Mouse (Mus musculus): Measurements from ENCODE around the gene Mybpc2.

Mybpc2 gene

GRCm38 (mm10) chr7:44525126-44525832 is 823 bp upstream of the Mybpc2 start:
- no peak for DNase-seq (ENCODE audit: low spot score)

GRCm38 (mm10) chr7:44523056-44523455 is 1.4 kb downstream of the Mybpc2 start:
- DNase-seq (ENCODE audit: low spot score), result no peak

DNA sequence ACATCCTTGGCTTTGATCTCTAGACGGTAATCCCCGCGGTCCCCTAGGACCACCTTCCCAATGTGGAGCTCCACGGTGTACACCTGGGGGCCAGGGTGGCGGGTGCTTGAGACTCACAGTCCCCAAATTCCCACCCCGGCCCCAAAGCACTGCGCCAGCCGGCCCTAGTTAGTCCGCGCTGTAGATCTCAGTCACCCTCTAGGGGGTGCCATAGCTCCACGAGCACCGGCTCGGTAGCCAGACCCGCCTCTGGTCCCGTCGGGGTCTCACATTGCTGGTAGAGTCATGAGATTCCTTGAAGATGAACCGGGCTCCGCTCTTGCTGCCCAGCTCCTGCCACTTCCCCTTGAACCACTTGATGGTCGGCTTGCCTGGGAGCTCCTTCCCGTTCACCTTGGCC is 2.7 kb downstream of the Mybpc2 start:
- DNase-seq (ENCODE audit: low spot score), result peak; percentile 53

GRCm38 (mm10) chr7:44520990-44521389 is 3.5 kb downstream of the Mybpc2 start:
- DNase-seq (ENCODE audit: low spot score), result no peak

DNA sequence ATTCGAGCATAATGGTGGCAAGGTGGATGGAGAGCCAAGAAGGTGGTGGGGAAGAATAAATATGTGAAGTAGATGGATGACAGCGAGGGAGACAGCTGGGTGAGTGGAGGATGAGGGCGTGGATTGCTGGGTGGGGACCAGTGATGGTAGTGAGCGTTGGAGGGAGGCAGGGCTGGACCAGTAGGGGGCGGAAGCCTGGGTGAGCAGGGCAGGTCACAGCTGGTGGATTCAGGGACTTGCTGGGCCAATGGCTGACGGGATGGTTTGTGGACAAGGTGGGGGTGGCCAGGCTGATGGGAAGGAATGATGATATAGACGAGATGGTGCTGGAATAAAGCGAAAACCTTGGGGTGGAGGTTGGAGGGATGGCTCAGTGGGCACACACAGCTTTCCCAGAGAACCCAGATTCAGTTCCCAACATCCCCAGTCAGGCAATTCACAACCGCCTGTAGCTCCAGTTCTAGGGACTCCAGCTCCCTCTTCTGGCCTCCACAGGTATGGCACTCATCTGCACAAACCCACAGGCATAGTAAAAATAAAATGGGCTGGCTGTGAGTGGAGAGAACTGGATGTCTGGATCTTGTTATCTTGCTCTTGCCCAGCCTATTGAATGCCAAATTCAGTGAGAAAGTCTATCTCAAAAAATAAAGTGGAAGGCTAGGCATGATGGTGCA is 5.1 kb downstream of the Mybpc2 start:
- no peak for DNase-seq (ENCODE audit: low spot score)

DNA sequence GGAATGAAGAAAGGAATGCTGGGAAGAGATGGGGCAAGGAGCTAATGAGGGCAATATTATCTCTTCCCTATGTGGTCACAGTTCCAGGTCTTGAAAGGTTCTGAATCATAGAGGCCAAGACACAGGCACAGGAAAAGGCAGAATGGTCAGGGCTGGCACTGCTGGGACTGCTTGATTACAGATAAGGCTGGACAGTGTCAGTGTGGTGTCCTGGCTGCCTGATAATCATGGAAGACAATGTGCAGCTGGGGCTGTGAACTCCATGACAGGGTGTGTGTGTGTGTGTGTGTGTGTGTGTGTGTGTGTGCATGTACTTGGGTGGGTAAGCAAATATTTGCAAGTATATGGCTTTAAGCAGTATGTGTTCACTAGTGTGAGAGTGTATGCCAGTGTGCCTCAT is 17.0 kb downstream of the Mybpc2 start:
- no peak for DNase-seq (ENCODE audit: low spot score)

GRCm38 (mm10) chr7:44501563-44502115 is 22.8 kb downstream of the Mybpc2 start:
- peak; percentile 71 for DNase-seq (ENCODE audit: low spot score)

- no peak for DNase-seq (ENCODE audit: low spot score)
Measured at GRCm38 (mm10) chr7:44500046-44500445, 24.4 kb downstream of the Mybpc2 start.

DNA sequence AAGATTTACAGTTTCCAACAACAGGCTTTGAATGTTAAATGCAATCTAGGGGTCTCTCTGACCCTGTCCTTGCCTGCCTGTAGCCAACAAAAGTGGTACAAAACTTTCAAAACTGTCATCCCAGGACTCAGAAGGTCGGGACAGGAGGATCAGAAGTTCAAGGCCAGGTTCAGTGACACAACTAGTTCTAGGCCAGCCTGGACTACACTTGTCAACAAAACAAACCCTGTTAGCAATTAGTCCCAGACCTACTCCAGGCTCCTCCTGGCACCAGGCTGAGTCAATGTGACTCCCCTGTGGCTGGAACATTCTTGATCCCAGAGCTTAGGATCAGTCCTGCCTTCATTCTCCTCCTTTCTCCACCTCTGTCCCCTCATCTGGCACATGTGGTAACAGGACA is 25.5 kb downstream of the Mybpc2 start:
- no peak for DNase-seq (ENCODE audit: low spot score)

DNA sequence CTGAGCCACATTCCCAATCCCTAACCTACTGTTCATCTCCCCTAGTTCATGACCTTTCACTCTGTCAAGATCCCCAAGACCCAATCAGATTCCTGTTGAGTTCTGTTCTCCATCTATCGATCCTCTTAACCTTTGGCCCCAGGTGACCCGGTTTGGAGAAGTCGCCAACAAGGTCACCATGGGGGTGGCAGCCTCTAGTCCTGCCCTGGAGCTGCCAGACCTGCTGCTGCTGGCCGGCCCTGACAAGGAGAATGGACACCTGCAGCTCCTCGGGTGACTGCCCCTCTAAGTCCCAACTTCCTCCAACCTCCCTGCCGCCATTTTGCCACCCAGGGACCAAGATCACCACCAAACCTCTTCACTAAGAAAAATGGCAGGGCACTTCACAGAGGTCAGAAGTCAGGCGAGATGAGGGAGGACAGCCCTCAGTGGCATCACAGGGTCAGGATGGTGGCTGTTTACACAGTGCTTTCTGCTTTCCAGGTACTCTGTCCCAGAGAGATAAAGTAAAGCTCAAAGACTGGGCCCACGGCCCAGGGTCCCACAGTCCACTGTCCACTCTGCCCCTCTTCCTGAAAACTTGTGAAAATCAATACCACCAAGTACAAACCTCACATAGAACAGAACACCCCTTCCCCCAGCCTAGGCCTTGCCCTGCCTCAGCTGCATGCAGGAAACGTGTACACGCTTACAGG is 26.9 kb downstream of the Mybpc2 start:
- no peak for DNase-seq (ENCODE audit: low spot score)

GRCm38 (mm10) chr7:44496771-44497109 is 27.7 kb downstream of the Mybpc2 start:
- no peak for DNase-seq (ENCODE audit: low spot score)

GRCm38 (mm10) chr7:44495992-44496770 is 28.3 kb downstream of the Mybpc2 start, which contains the start of the genes Emc10 and Fam71e1:
TSS of gene Emc10 (minus strand) at chr7:44496529.
TSS of gene Fam71e1 (plus strand) at chr7:44496581.
- DNase-seq (ENCODE audit: low spot score), result peak; percentile 99

GRCm38 (mm10) chr7:44495086-44495485 is 29.4 kb downstream of the Mybpc2 start:
- DNase-seq (ENCODE audit: low spot score), result no peak

GRCm38 (mm10) chr7:44494681-44495080 is 29.8 kb downstream of the Mybpc2 start:
- DNase-seq (ENCODE audit: low spot score), result no peak

DNA sequence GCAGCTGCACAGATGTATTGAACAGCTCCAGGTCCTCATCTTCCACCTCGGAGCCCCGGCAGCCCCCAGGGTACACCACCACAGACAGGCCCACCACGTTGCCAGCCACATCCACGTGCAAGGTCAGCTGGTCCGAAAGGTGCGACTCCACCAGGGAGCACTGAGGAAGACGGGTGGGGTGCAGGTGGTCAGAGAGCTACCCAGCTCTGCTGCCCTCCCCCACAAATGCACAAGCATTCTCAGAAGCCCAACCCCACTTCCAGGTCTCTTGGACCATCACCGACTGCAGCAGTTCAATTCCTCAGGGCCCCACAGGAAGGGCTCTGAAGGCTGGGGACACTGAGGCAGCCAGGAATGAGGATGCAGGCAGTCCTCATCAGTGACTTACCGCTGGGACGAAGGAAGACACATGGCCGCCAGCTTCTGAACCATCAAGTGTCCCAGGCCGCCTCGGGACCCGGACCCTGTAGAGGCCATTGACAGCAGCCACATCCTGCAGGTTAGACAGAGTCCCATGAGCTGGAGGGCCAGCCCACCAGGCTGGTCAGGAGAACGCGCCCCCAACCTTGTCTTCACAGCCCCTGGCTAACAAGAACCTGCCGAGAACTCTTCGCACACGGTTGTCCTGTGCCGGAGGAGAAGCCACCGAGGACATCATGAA is 32.2 kb downstream of the Mybpc2 start:
- no peak for DNase-seq (ENCODE audit: low spot score)

GRCm38 (mm10) chr7:44491391-44491790 is 33.1 kb downstream of the Mybpc2 start:
- DNase-seq (ENCODE audit: low spot score), result no peak

DNA sequence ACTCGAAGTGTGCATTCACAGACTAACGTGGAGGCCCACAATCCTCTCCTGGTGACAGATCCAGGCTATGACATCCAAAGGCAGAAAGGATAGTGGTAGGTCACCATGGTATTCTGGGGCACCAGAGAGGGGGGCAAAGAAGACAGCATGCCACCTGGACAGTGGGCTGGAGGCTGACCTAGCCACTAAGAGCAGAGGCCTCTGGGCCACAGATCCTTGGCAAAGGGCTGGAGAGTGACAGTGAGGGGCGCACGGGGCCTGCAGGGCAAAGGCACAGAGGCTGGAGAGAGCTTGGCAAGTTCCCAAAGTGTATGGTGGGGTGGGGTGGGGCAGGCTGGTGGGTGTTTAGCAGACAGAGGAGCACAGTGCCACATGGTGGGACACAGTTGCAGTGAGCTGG is 34.2 kb downstream of the Mybpc2 start:
- DNase-seq (ENCODE audit: low spot score), result no peak

DNA sequence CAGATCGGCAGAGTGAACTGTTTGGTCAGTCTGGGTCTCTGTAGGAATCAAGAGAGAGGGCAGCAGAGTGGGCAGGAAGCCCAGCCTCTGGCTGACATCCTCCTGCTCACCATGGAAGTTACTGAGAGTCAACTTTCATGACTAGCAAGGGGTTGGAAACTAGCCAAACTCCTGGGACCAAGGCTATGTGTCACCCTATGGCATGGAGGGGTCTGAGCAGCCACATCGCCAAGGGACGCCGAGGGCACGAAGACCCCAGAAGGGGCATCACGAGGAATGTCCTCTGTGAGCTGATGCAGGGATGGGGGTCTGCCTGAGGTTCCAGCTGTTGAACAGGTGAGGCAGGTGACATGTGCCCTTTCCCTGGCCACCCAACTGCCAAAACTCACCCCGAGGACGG is 35.9 kb downstream of the Mybpc2 start:
- no peak for DNase-seq (ENCODE audit: low spot score)

DNA sequence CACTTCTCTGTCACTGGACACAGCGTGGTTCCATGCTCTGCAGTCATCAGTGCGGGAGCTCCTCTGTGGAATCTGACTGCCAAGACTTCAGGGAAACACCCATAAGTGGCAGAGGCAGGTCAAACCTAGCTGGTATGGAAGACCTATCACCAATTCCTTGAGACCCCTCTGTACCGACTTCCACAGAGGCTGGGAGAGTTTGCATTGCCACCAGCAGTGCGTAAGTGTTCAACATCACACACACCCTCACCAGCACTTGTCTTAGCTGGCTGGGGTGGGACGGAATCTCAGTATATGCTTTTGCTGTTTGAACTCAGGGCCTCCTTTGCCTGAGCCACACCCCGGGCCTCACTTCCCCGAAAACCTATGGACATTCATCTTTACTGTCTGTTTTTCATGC is 36.5 kb downstream of the Mybpc2 start:
- no peak for DNase-seq (ENCODE audit: low spot score)

- no peak for DNase-seq (ENCODE audit: low spot score)
Measured at GRCm38 (mm10) chr7:44486927-44487575, 37.4 kb downstream of the Mybpc2 start.

DNA sequence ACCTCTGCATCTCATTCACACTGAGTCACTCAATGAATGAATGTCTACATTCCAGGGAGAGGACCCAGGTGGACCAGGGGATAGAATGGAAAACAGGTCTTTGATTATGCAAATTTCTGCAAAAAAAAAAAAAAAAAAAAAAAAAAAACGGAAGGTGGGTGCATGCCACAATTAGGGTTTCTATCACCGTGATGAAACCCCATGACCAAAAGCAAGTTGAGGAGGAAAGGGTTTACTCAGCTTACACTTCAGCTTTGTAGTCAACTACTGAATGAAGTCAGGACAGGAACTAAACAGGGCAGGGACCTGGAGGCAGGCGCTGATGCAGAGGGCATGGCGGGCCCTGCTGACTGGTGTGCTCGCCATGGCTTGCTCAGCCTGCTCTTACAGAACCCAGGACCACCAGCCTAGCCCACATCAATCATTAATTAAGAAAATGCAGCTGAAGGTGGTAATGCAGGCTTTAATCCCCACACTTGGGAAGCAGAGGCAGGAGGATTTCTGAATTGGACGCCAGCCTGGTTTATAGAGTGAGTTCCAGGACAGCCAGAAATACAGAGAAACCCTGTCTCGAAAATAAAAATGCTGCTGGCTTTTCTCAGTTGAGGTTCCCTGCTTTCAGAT is 38.8 kb downstream of the Mybpc2 start:
- no peak for DNase-seq (ENCODE audit: low spot score)

All from T-cell, adult 2 months (primary cell).